Mouse (Mus musculus): ENCODE measurements around the gene Slbp.

GRCm38 (mm10) chr5:33681044-33681443, 28.7 kb upstream of the Slbp start:
- no peak for TF ChIP-seq POLR2A (IDR thresholded peaks at IDR 0.05; ENCODE audit: insufficient read depth, low read depth, low read length)
- no peak for TF ChIP-seq CTCF (IDR thresholded peaks at IDR 0.05; ENCODE audit: insufficient read depth, low read depth, low read length)

Measured in olfactory bulb, adult 2 months (tissue).